Mouse (Mus musculus) neural tube, embryonic 12.5 days (tissue): ENCODE data around the gene Ciao1. TPM values are rescaled to one million over a fixed set of nuclear protein-coding genes. Genes with fewer than 3 reads are reported as not detected.
"Not testable (repeated sequence)": the region's sequence is repeated elsewhere in the genome, so short reads cannot be mapped to it uniquely, and the experiment has no call there.

Experiments
- ATAC-seq: fragments of 200-750 bp; cut with Nextera tagmentation; 2 replicates; pipeline ENCODE4 v1.8.0; 2017; ENCODE audit warnings: low read depth, mild to moderate bottlenecking, moderate TSS enrichment, moderate library complexity; ENCODE audit not compliant: low FRiP score
- H3K27ac ChIP-seq: fragments of 300-500 bp; sonication (generic); 2 replicates; pipeline ENCODE4 v1.5.1; 2016
- H3K27me3 ChIP-seq: fragments of 300-500 bp; sonication (generic); replicated peaks from 2 replicates; pipeline ENCODE4 v1.6.1; 2016; ENCODE audit warnings: mild to moderate bottlenecking
- H3K36me3 ChIP-seq: fragments of 300-500 bp; sonication (generic); 2 replicates; pipeline ENCODE4 v1.6.1; 2016; ENCODE audit warnings: mild to moderate bottlenecking
- H3K4me1 ChIP-seq: fragments of 300-500 bp; sonication (generic); 2 replicates; pipeline ENCODE4 v1.6.1; 2016
- H3K4me2 ChIP-seq: fragments of 300-500 bp; sonication (generic); replicated peaks from 2 replicates; pipeline ENCODE4 v1.6.1; 2016; ENCODE audit warnings: mild to moderate bottlenecking
- H3K4me3 ChIP-seq: fragments of 300-500 bp; sonication (generic); 2 replicates; pipeline ENCODE4 v1.5.1; 2016
- H3K9ac ChIP-seq: fragments of 300-500 bp; sonication (generic); 2 replicates; pipeline ENCODE4 v1.6.1; 2016; ENCODE audit warnings: mild to moderate bottlenecking
- H3K9me3 ChIP-seq: fragments of 300-500 bp; sonication (generic); 2 replicates; pipeline ENCODE4 v1.6.1; 2016; ENCODE audit warnings: mild to moderate bottlenecking
- WGBS: fragments of 180-500 bp; shearing (Covaris S2); methylation state at CpG from one replicate; pipeline ENCODE4 v1.1.7; 2016; 5-methylcytosine and 5-hydroxymethylcytosine counted together
- polyA plus RNA-seq: library from polyadenylated mRNA; unstranded; fragments of >200 nt; fragmentation: Nextera tagmentation; extraction: Ambion mirVana; gene quantifications from 2 replicates; pipeline ENCODE4 v1.2.1, GENCODE M21; 2016

Gene Ciao1
- polyA plus RNA-seq, 1 experiment from 2014 or later = 64.1 TPM

DNA sequence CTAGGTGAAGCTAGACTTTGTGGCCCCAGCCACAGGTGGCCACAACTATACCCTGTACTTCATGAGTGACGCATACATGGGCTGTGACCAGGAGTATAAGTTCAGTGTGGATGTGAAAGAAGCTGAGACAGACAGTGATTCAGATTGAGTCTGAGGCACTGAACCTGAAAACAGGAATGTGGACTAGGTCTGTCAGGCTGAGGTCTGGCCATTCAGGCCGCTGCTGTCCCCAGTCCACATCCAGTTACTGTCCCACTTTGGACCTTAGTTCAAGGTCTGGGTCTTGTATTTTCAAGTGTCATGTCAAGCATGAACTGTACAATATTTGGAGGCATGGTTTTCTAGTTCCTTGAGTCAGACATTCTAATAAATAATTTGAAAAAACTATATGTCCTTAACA is 7.6 kb downstream of the Ciao1 start:
- 92% methylated on average over 2 of the region's 2 CpGs for WGBS
- no peak overlapping the region for H3K4me3 ChIP-seq
- H3K4me2 ChIP-seq = no peak overlapping the region
- no peak for ATAC-seq
- H3K4me1 ChIP-seq = no peaks in the 10 kb centered on the region
- peaks cover 87% of the 10 kb centered on the region for H3K36me3 ChIP-seq
- H3K27me3 ChIP-seq = no peaks in the 10 kb centered on the region
- no peak overlapping the region for H3K27ac ChIP-seq
- no peaks in the 10 kb centered on the region for H3K9me3 ChIP-seq
- no peak overlapping the region for H3K9ac ChIP-seq

DNA sequence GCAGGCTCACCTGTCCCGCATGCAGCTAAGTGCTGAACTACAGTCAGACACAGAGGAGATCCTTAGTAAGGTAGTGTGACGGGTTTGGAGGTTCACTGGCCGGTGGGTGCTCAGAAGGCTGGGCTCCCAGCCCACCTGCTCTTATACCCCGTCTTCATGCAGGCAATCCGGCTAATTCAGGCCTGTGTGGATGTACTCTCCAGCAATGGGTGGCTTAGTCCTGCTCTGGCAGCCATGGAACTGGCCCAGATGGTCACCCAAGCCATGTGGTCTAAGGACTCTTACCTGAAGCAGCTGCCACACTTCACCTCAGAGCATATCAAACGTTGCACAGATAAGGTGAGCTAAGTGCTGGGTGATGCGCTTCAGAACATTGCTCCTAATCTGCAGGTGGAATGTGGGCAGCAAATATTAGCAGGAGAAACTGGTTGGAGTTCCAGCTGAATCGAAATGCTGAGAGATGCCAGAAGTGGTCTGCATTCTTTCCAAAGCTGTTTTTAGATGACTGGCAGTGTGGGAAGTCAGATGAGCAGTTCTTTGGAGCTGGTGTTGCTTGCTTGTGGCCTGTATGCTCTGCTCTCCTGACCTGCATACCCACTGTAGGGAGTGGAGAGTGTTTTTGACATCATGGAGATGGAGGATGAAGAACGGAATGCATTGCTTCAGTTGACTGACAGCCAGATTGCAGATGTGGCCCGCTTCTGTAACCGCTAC is 9.6 kb downstream of the Ciao1 start:
- Histone ChIP-seq H3K4me1 (no peaks in the 10 kb centered on the region), H3K9me3 (no peaks in the 10 kb centered on the region), H3K9ac (no peak overlapping the region), H3K36me3 (peaks cover 90% of the 10 kb centered on the region), H3K27me3 (no peaks in the 10 kb centered on the region), H3K27ac (no peak overlapping the region), H3K4me2 (no peak overlapping the region), H3K4me3 (no peak overlapping the region)
- WGBS = 94% methylated on average over 11 of the region's 11 CpGs
- no peak for ATAC-seq

DNA sequence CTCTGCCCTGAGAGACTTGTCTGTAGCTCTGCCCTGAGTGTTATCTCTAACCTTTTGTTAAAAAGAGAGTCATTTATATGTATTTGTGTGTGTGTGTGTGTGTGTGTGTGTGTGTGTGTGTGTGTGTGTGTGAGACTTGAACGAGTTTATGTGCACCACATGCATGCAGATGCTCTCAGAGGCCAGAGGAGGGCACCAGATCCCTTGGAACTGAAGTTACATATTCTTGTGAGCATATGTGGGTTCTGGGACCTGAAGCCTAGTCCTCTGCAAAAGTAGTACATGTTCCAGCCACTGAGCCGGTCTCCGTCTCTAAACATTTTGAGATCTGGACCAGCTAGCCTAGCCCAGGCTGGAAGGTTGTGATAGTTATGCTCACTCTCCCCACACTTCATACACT is 22.4 kb downstream of the Ciao1 start:
- H3K4me1 ChIP-seq = no peaks in the 10 kb centered on the region
- no peaks in the 10 kb centered on the region for H3K27me3 ChIP-seq
- no peak for ATAC-seq
- H3K4me3 ChIP-seq = no peak overlapping the region
- WGBS = 100% methylated on average over 3 of the region's 3 CpGs
- no peak overlapping the region for H3K9ac ChIP-seq
- H3K9me3 ChIP-seq = no peaks in the 10 kb centered on the region
- peaks cover 95% of the 10 kb centered on the region for H3K36me3 ChIP-seq
- no peak overlapping the region for H3K4me2 ChIP-seq
- no peak overlapping the region for H3K27ac ChIP-seq

DNA sequence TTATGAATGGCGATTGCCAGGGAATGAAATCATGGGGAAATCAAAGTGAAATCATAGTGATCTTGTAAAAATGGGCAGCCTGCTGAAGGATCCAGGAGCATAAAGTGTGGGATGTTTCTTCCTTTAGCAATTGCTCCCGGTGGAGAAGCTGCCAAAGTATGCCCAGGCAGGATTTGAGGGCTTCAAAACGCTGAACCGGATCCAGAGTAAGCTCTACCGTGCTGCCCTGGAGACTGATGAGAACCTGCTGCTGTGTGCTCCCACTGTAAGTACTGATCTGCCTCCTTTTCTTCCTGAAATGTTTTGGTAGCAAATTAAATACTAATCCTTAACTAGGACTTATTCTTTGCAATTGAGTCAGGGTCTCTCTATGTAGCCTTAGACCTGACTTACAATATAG is 29.9 kb downstream of the Ciao1 start:
- Histone ChIP-seq H3K27me3 (no peaks in the 10 kb centered on the region), H3K27ac (no peak overlapping the region), H3K4me2 (no peak overlapping the region), H3K4me3 (no peak overlapping the region), H3K9me3 (no peaks in the 10 kb centered on the region), H3K4me1 (no peaks in the 10 kb centered on the region), H3K9ac (no peak overlapping the region), H3K36me3 (peaks cover 97% of the 10 kb centered on the region)
- ATAC-seq = no peak
- 97% methylated on average over 5 of the region's 5 CpGs for WGBS

DNA sequence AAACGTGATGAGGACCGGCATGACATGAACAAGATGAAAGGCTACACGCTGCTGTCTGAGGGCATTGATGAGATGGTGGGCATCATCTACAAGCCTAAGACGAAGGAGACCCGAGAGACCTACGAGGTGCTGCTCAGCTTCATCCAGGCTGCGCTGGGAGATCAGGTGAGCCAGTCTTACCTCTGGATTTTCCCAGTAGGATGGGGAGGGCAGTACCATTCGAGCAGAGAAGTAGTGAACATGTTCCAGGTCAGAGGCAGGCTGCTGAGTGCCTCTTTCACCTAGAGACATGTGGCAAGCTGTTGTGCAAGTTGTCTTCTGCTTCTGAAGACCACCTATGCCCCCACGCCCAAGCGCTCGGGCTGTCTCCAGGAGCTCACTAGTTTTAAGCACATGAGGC is 36.9 kb downstream of the Ciao1 start:
- H3K9ac ChIP-seq = no peak overlapping the region
- H3K36me3 ChIP-seq = peaks cover 60% of the 10 kb centered on the region
- 94% methylated on average over 11 of the region's 11 CpGs for WGBS
- no peak overlapping the region for H3K4me2 ChIP-seq
- H3K9me3 ChIP-seq = no peaks in the 10 kb centered on the region
- H3K4me3 ChIP-seq = no peak overlapping the region
- ATAC-seq = no peak
- no peaks in the 10 kb centered on the region for H3K27me3 ChIP-seq
- peaks cover 9% of the 10 kb centered on the region for H3K4me1 ChIP-seq
- no peak overlapping the region for H3K27ac ChIP-seq

DNA sequence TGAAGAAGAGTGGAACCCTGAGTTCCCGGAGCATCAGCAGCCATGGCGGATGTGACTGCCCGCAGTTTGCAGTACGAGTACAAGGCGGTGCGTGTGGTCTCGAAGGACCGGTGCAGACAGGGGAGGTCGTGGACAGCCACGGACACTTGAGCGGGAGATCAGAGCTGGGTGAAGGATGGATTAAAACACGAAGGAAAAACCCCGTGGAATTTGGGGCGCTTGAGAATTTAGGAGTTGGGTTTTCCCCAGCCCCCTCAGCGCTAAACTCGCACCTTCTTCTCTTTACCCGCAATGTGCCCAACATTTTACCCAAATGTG is 39.2 kb downstream of the Ciao1 start:
- no peaks in the 10 kb centered on the region for H3K9me3 ChIP-seq
- 1% methylated on average over 17 of the region's 17 CpGs for WGBS
- no peak overlapping the region for H3K27ac ChIP-seq
- peak overlapping the region; percentile 88 for H3K4me3 ChIP-seq
- ATAC-seq = no peak; the same call in 1 of the 2 replicates
- peaks cover 9% of the 10 kb centered on the region for H3K4me1 ChIP-seq
- peak overlapping the region; percentile 76 for H3K9ac ChIP-seq
- H3K27me3 ChIP-seq = no peaks in the 10 kb centered on the region
- H3K36me3 ChIP-seq = peaks cover 40% of the 10 kb centered on the region
- H3K4me2 ChIP-seq = peak overlapping the region; percentile 80

DNA sequence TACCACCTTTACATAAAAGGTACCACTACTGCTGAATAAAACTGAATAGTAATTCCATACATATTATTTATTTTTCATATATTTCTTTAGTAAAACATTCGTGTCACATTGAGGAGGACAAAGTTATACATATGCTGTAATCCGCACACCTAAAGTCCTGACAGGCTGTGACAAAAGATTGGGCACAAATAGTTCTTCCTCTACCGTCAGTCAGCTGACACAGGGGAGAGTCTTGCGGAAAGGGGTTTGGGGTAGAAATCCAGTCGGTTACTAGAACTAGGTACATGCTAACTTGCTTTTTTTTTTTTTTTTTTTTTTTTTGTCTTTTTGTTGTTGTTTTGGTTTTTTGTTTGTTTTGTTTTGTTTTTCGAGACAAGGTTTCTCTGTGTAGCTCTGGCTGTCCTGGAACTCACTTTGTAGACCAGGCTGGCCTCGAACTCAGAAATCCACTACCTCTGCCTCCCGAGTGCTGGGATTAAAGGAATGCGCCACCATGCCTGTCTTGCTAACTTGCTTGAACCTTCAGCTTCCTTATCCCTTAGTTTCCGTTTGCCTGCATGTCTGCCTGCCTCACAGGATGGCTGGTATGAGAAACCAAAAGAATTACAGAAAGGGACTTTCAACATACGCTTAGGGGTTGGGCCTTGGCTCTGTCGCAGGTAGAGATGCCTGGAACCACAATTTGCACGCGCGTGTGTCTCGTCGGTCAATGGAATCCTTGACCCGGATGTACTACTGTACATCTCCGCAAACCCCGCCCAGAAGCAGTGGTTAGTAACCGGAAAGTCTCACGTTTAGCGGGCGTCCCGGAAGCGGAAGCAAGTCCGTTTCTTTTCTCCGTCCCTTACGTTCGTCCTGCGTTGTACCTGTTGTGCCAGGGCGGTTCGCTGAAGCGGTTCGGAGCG is 39.8 kb downstream of the Ciao1 start, which contains the start of the genes 1810024B03Rik and Snrnp200:
1810024B03Rik (minus strand) TSS at position 734 of the 905 bp plus-strand sequence.
Snrnp200 (plus strand) TSS at position 840 of the 905 bp plus-strand sequence.
- Histone ChIP-seq H3K27me3 (no peaks in the 10 kb centered on the region), H3K4me1 (peaks cover 9% of the 10 kb centered on the region), H3K27ac (no peak within 1 kb of the TSS), H3K4me2 (peak within 1 kb of the TSS; percentile 80), H3K4me3 (peak within 1 kb of the TSS; percentile 88), H3K9ac (peak within 1 kb of the TSS; percentile 76), H3K36me3 (peaks cover 34% of the 10 kb centered on the region), H3K9me3 (no peaks in the 10 kb centered on the region)
- ATAC-seq = peak; percentile 98
- WGBS = 13% methylated on average over 36 of the region's 36 CpGs

DNA sequence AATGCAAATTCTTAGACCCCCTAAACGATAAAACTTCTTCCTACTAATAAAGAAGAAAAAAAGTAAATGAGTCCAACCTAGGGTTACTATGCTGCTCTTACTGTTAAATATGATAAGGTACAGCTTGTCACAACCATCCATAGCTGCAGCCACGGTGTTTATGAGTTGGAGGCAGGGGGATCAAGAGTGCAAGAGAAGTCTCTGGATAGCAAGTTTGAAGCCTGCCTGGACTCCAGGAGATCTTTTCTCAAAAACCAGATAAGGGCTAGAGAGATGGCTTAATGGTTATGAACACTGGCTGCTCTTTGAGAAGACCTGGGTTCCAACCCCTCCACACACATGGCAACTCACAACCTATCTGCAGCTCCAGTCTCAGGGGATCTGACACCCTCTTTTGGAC is 40.7 kb downstream of the Ciao1 start:
- no peak for ATAC-seq
- 90% methylated on average over 2 of the region's 2 CpGs for WGBS
- Histone ChIP-seq H3K27me3 (no peaks in the 10 kb centered on the region), H3K9ac (no peak overlapping the region), H3K27ac (no peak overlapping the region), H3K4me1 (peaks cover 9% of the 10 kb centered on the region), H3K4me3 (no peak overlapping the region), H3K9me3 (no peaks in the 10 kb centered on the region), H3K4me2 (no peak overlapping the region), H3K36me3 (peaks cover 31% of the 10 kb centered on the region)

DNA sequence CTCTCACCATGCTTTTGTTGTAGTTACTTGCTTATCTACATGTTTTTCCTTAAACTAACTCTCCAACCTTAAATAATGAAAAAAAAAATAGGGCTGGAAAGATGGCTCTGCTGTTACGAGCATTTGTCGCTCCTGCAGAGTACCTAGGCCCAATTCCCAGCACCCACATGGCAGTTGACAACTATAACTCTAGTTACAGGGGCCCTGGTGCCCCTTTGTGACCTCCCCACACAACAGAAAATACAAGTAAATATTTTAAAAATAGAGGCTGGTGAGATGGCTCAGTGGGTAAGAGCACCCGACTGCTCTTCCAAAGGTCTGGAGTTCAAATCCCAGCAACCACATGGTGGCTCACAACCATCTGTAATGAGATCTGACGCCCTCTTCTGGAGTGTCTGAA is 41.7 kb downstream of the Ciao1 start:
- WGBS = 86% methylated on average over 4 of the region's 4 CpGs
- ATAC-seq = not testable (repeated sequence)

DNA sequence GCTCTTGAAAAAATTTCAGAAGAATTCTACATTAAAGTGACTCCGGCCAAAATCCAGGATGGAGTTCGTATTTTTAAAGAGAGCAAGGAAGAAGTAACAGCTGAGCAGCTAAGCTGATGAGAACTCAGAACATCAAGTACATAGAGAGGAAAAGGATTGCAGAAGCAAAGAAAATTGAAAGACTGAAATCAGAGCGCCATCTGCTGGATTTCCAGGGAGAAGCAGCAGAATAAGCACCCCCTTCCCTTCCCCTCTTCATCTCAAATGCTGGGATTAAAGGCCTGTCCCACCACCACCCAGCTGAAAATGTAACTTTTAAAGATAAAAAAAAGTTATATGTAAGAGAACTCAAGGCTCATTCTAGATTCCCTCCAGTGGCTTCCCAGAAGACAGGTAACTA is 42.7 kb downstream of the Ciao1 start:
- Histone ChIP-seq H3K27me3 (no peaks in the 10 kb centered on the region), H3K4me3 (no peak overlapping the region), H3K4me2 (no peak overlapping the region), H3K27ac (no peak overlapping the region), H3K9ac (no peak overlapping the region), H3K4me1 (peaks cover 9% of the 10 kb centered on the region), H3K36me3 (peaks cover 25% of the 10 kb centered on the region), H3K9me3 (no peaks in the 10 kb centered on the region)
- 34% methylated on average over 3 of the region's 3 CpGs for WGBS
- ATAC-seq = no peak

More for the DNA sequence above, 41.7 kb downstream of the Ciao1 start:
- not testable (repeated sequence) for H3K27me3 ChIP-seq, H3K27ac ChIP-seq, H3K4me1 ChIP-seq, H3K4me3 ChIP-seq, H3K4me2 ChIP-seq, H3K9me3 ChIP-seq, H3K9ac ChIP-seq
- peaks cover 27% of the 10 kb centered on the region for H3K36me3 ChIP-seq
